Mouse (Mus musculus): ENCODE results near the gene Tnr. TPM values are rescaled to one million over a fixed set of nuclear protein-coding genes. Genes with fewer than 3 reads are reported as not detected.
A peak's percentile ranks its signal among the peaks of the same experiment; 100 is the strongest.

The Tnr gene
- polyA plus RNA-seq, 1 experiment: not detected

DNA sequence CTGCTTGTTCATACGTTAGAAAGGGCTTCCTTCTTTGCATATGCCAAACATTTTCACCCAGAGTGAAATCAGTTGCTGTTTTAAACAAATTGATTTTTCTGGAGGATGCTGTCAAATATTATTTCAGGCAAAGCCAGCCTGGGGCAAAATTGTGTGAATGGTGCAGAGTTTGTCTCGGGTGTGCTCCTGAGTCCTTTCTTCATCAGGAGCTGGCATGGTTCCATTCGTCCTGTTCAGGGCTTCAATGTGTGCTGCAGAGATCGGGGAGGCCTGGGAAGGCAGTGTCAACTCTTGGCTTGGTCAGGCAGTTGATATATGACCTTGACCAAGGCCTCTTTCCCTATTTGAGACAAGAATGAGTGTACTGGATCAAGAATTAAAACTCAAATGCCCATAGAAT, 92.1 kb downstream of the Tnr start:
- Histone ChIP-seq H3K9me3 (0 out of 2 replicates have a peak, but pooled peaks cover 5% of the 10 kb centered on the region), H3K27me3 (replicated peaks) (no peaks in the 10 kb centered on the region)
- TF ChIP-seq GATA1 (IDR thresholded peaks at IDR 0.05; ENCODE audit: borderline replicate concordance, low read length): no peak
- no peak for TF ChIP-seq FLI1 (IDR thresholded peaks at IDR 0.05; ENCODE audit: low read length)

DNA sequence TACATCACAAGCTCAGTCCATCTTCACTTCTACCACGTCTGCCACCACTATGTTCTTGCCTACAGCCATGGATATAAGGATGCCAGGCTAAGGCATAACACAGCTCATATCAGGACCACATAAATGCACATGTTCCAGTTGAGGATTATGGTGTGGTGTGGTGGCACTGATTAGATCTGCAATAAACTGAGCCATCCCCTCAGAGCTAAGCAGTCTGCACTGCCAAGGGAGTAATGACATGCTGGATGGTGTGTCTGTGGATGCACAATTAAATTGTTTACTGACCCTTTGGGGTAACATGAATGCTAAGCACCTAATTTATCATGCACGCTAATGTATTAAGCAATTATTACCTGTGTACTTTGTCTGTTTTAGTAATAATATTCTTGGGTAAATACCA, 95.6 kb downstream of the Tnr start:
- H3K27me3 ChIP-seq (replicated peaks): no peaks in the 10 kb centered on the region
- H3K36me3 ChIP-seq (replicated peaks; ENCODE audit: low read length): no peaks in the 10 kb centered on the region
- peak overlapping the region; percentile 26 for H3K4me3 ChIP-seq (replicated peaks)
- TF ChIP-seq FLI1 (IDR thresholded peaks at IDR 0.05; ENCODE audit: low read length) (no peak), GATA1 (IDR thresholded peaks at IDR 0.05; ENCODE audit: borderline replicate concordance, low read length) (no peak)
- 0 out of 2 replicates have a peak, but pooled peaks cover 5% of the 10 kb centered on the region for H3K9me3 ChIP-seq
- no peaks in the 10 kb centered on the region for H3K4me1 ChIP-seq

More for the DNA sequence above, 92.1 kb downstream of the Tnr start:
- Histone ChIP-seq H3K36me3 (replicated peaks; ENCODE audit: low read length) (no peaks in the 10 kb centered on the region), H3K4me1 (no peaks in the 10 kb centered on the region), H3K4me3 (replicated peaks) (no peak overlapping the region)

- no peaks in the 10 kb centered on the region for H3K9me3 ChIP-seq
- H3K27me3 ChIP-seq (replicated peaks): no peaks in the 10 kb centered on the region
- no peak for TF ChIP-seq GATA1 (IDR thresholded peaks at IDR 0.05; ENCODE audit: borderline replicate concordance, low read length)
- no peak for TF ChIP-seq FLI1 (IDR thresholded peaks at IDR 0.05; ENCODE audit: low read length)
- no peak overlapping the region for H3K4me3 ChIP-seq (replicated peaks)
- H3K36me3 ChIP-seq (replicated peaks; ENCODE audit: low read length): no peaks in the 10 kb centered on the region
- H3K4me1 ChIP-seq: no peaks in the 10 kb centered on the region
Observed at GRCm38 (mm10) chr1:159621321-159621720, 97.8 kb downstream of the Tnr start.

DNA sequence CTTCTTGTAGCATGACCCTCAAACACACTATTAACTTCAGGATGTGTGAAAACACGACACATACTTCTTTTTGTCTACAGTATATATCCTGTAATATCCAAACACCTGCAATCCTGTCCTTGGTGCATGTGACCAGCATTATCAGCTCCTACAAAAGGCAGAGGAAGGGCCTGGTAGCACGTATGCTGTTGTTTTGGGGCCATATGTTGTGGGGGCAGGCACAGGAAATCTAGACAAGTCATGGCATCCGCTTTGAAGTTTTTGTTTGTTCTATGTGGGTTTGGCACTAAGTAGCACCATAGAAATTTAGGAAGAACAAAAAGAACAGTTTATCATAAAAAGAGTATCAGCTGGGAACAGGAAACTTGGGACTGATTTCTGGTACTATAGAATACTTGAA, 105.5 kb downstream of the Tnr start:
- H3K4me1 ChIP-seq: no peaks in the 10 kb centered on the region
- H3K4me3 ChIP-seq (replicated peaks): no peak overlapping the region
- H3K36me3 ChIP-seq (replicated peaks; ENCODE audit: low read length): no peaks in the 10 kb centered on the region
- TF ChIP-seq GATA1 (IDR thresholded peaks at IDR 0.05; ENCODE audit: borderline replicate concordance, low read length) (no peak), FLI1 (IDR thresholded peaks at IDR 0.05; ENCODE audit: low read length) (no peak)
- no peaks in the 10 kb centered on the region for H3K9me3 ChIP-seq
- no peaks in the 10 kb centered on the region for H3K27me3 ChIP-seq (replicated peaks)

DNA sequence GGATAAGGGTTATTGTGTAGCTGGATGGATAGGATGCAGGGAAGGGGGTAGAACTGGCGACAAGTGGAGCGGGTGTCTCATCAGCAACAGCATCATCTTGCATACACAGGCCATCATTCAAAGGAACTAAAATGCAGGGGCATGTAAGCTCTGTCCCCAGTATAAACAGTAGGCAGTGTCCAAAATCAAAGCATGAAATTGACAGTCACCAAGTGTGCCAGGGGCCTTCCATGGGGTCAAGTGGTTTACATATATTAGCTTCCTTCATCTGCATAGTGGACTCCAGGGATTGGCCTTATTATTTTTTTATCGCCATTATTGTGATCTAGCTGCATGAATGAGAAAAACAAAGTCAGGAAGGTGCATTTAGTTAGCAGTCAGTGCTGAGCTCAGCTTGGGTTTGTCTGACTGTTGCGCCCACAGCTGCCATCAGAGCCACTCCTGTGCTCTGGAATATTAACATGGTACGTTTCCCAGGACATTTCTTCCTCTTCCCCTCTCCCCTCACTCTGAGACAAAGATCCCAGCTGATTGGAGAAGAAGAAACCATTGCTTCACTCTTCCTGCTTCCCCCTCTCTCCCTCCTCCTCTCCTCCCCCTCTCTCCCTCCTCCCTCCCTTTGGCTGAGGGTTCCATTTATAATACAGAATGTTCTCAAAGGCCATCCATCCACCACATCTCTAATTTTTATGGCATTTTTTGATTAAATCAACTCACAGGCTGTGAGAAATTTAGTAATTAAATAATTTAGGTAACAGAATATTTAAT, 106.4 kb downstream of the Tnr start:
- TF ChIP-seq GATA1 (IDR thresholded peaks at IDR 0.05; ENCODE audit: borderline replicate concordance, low read length) (no peak), FLI1 (IDR thresholded peaks at IDR 0.05; ENCODE audit: low read length) (no peak)
- H3K36me3 ChIP-seq (replicated peaks; ENCODE audit: low read length): no peaks in the 10 kb centered on the region
- no peak overlapping the region for H3K4me3 ChIP-seq (replicated peaks)
- H3K27me3 ChIP-seq (replicated peaks): no peaks in the 10 kb centered on the region
- no peaks in the 10 kb centered on the region for H3K4me1 ChIP-seq
- no peaks in the 10 kb centered on the region for H3K9me3 ChIP-seq

GRCm38 (mm10) chr1:159632558-159632957, 109.0 kb downstream of the Tnr start:
- Histone ChIP-seq H3K36me3 (replicated peaks; ENCODE audit: low read length) (no peaks in the 10 kb centered on the region), H3K4me1 (no peaks in the 10 kb centered on the region), H3K4me3 (replicated peaks) (no peak overlapping the region), H3K9me3 (no peaks in the 10 kb centered on the region), H3K27me3 (replicated peaks) (no peaks in the 10 kb centered on the region)
- TF ChIP-seq GATA1 (IDR thresholded peaks at IDR 0.05; ENCODE audit: borderline replicate concordance, low read length) (no peak), FLI1 (IDR thresholded peaks at IDR 0.05; ENCODE audit: low read length) (no peak)

DNA sequence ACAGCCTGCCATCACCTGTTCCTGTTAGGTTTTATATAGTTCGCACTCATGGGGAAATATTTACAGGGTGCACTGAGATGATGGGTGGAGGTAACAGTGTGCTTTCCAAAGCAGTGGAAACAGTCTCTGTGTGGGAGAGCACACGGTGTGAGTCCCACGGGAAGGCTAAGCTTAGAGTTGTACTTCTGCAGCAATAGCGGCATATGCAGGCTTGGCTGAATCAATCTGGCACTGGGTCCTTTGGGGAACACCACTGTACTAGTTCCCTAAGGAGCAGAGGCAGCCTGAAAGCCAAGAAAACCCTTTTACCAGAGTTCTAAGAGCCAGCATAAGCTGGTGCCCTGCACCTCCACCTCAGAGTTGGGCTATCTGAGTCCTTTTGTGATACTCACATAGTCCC, 115.8 kb downstream of the Tnr start:
- Histone ChIP-seq H3K4me3 (replicated peaks) (no peak overlapping the region), H3K36me3 (replicated peaks; ENCODE audit: low read length) (no peaks in the 10 kb centered on the region), H3K4me1 (no peaks in the 10 kb centered on the region), H3K27me3 (replicated peaks) (no peaks in the 10 kb centered on the region), H3K9me3 (peaks cover 4% of the 10 kb centered on the region; the same call in 1 of the 2 replicates)
- TF ChIP-seq FLI1 (IDR thresholded peaks at IDR 0.05; ENCODE audit: low read length) (no peak), GATA1 (IDR thresholded peaks at IDR 0.05; ENCODE audit: borderline replicate concordance, low read length) (no peak)

GRCm38 (mm10) chr1:159645719-159646118, 122.2 kb downstream of the Tnr start:
- TF ChIP-seq FLI1 (IDR thresholded peaks at IDR 0.05; ENCODE audit: low read length) (no peak), GATA1 (IDR thresholded peaks at IDR 0.05; ENCODE audit: borderline replicate concordance, low read length) (no peak)
- no peaks in the 10 kb centered on the region for H3K4me1 ChIP-seq
- no peaks in the 10 kb centered on the region for H3K9me3 ChIP-seq
- no peaks in the 10 kb centered on the region for H3K27me3 ChIP-seq (replicated peaks)
- H3K4me3 ChIP-seq (replicated peaks): no peak overlapping the region
- H3K36me3 ChIP-seq (replicated peaks; ENCODE audit: low read length): no peaks in the 10 kb centered on the region

DNA sequence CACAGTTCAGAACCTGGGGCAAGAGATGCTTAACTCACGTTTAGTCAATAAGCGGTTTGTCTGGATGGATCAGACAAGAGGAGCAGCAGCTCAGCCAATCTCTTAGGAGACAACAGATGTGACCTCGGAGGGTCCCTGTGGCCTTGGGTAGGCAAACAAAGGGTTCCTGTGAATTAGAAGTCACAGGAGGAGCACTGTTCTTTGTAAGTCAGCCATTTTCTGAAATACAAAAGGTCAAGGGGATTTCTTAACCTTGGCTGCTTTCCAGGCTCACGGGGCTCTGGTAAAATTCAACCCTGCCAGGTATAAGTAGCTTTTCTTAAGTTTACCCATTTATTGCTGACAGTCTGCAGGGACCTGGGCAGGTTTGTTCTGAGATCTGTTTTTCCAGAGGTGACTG, 126.9 kb downstream of the Tnr start:
- no peak for TF ChIP-seq FLI1 (IDR thresholded peaks at IDR 0.05; ENCODE audit: low read length)
- TF ChIP-seq GATA1 (IDR thresholded peaks at IDR 0.05; ENCODE audit: borderline replicate concordance, low read length): no peak
- H3K36me3 ChIP-seq (replicated peaks; ENCODE audit: low read length): no peaks in the 10 kb centered on the region
- H3K27me3 ChIP-seq (replicated peaks): no peaks in the 10 kb centered on the region
- no peaks in the 10 kb centered on the region for H3K9me3 ChIP-seq
- no peak overlapping the region for H3K4me3 ChIP-seq (replicated peaks)
- no peaks in the 10 kb centered on the region for H3K4me1 ChIP-seq

- no peak for TF ChIP-seq FLI1 (IDR thresholded peaks at IDR 0.05; ENCODE audit: low read length)
- TF ChIP-seq GATA1 (IDR thresholded peaks at IDR 0.05; ENCODE audit: borderline replicate concordance, low read length): no peak
- H3K4me1 ChIP-seq: no peaks in the 10 kb centered on the region
- H3K4me3 ChIP-seq (replicated peaks): no peak overlapping the region
- no peaks in the 10 kb centered on the region for H3K36me3 ChIP-seq (replicated peaks; ENCODE audit: low read length)
- H3K27me3 ChIP-seq (replicated peaks): no peaks in the 10 kb centered on the region
- no peaks in the 10 kb centered on the region for H3K9me3 ChIP-seq
Observed at GRCm38 (mm10) chr1:159655241-159655640, 131.7 kb downstream of the Tnr start.
